Mouse (Mus musculus) MEL (cell line): ENCODE data around the gene Vpreb1. TPM values are rescaled to one million over a fixed set of nuclear protein-coding genes. Genes with fewer than 3 reads are reported as not detected.

Source experiments
- polyA plus RNA-seq, 2 experiments: library from polyadenylated mRNA; stranded (reverse) in 1 of 2; unstranded in 1 of 2; fragments of >175 nt in 1 of 2; fragments of >200 nt in 1 of 2; gene quantifications; 2 replicates each; pipeline versions ENCODE4 v1.2.1 to v1.2.4; 2012; ENCODE audit warnings: low replicate concordance in 2 of 2, low read depth in 1 of 2; ENCODE audit not compliant: insufficient read length in 2 of 2, insufficient read depth in 1 of 2, missing spikeins in 1 of 2
- total RNA-seq: library from RNA; depleted of rRNA; stranded (reverse); fragments of 300-350 nt; gene quantifications from 2 replicates; pipeline ENCODE4 v1.2.3, GENCODE M21; 2012; rRNA removed

The Vpreb1 gene
- total and polyA plus RNA-seq, 3 experiments, result 0.33 TPM; not detected in 2

Other genes starting within 250 kb of the Vpreb1 start
- gene Olfr19, start 194.4 kb downstream of the Vpreb1 start, total RNA-seq, result not detected in 2 replicates
- not detected for gene Olfr19, start 194.4 kb downstream of the Vpreb1 start, polyA plus RNA-seq
- not detected in 2 replicates for gene Spag6l, start 41.4 kb downstream of the Vpreb1 start, total RNA-seq
- gene Spag6l, start 41.4 kb downstream of the Vpreb1 start, polyA plus RNA-seq, result not detected
- gene Igll1, start 6.9 kb downstream of the Vpreb1 start, total RNA-seq, result not detected in 2 replicates
- gene Igll1, start 6.9 kb downstream of the Vpreb1 start, polyA plus RNA-seq, result not detected
- 49.9 and 50.5 TPM in 2 replicates for gene Top3b, start 107 bp downstream of the Vpreb1 start, total RNA-seq
- gene Top3b, start 107 bp downstream of the Vpreb1 start, polyA plus RNA-seq, result 10 to 100 TPM in 1 of 2 experiments, not detected in 1; 93.2 TPM
- gene Ppm1f, start 25.6 kb upstream of the Vpreb1 start, total RNA-seq, result 28.6 and 30.6 TPM in 2 replicates
- 10 to 100 TPM in 1 of 2 experiments, not detected in 1; 28.3 TPM for gene Ppm1f, start 25.6 kb upstream of the Vpreb1 start, polyA plus RNA-seq
- gene Mapk1, start 112.5 kb upstream of the Vpreb1 start, total RNA-seq, result 125 and 131 TPM in 2 replicates
- 100 to 1,000 TPM; 144 to 225 TPM for gene Mapk1, start 112.5 kb upstream of the Vpreb1 start, polyA plus RNA-seq
- 0.42 and 0.46 TPM in 2 replicates for gene Ypel1, start 198.9 kb upstream of the Vpreb1 start, total RNA-seq
- gene Ypel1, start 198.9 kb upstream of the Vpreb1 start, polyA plus RNA-seq, result 1 to 10 TPM in 1 of 2 experiments, not detected in 1; 1.1 TPM
- 62.1 and 62.9 TPM in 2 replicates for gene Ppil2, start 240.4 kb upstream of the Vpreb1 start, total RNA-seq
- gene Ppil2, start 240.4 kb upstream of the Vpreb1 start, polyA plus RNA-seq, result 10 to 100 TPM in 1 of 2 experiments, not detected in 1; 81.2 TPM